Mouse (Mus musculus): ENCODE data around the gene Mark1. TPM values are rescaled to one million over a fixed set of nuclear protein-coding genes. Genes with fewer than 3 reads are reported as not detected.

The Mark1 gene
- polyA plus RNA-seq, 1 experiment: not detected

GRCm38 (mm10) chr1:184857216-184857615 lies 142.2 kb downstream of the Mark1 start:
- Histone ChIP-seq H3K36me3 (ENCODE audit: control insufficient read depth, insufficient read depth) (no peaks in the 10 kb centered on the region), H3K27me3 (ENCODE audit: control insufficient read depth, insufficient read depth, insufficient read length) (no peaks in the 10 kb centered on the region), H3K4me3 (ENCODE audit: insufficient read depth, poor library complexity, severe bottlenecking) (no peak overlapping the region), H3K79me2 (ENCODE audit: control insufficient read depth, insufficient read depth) (no peaks in the 10 kb centered on the region), H3K79me3 (ENCODE audit: low read depth) (no peaks in the 10 kb centered on the region), H3ac (ENCODE audit: control insufficient read depth, insufficient read length, low read depth) (no peak overlapping the region)
- TF ChIP-seq MYOD1 (IDR thresholded peaks at IDR 0.05; ENCODE audit: control insufficient read depth, insufficient read length, low read depth) (no peak), CEBPB (IDR thresholded peaks at IDR 0.05; ENCODE audit: low read depth) (no peak), MYOG (IDR thresholded peaks at IDR 0.05; ENCODE audit: control insufficient read depth, extremely low read depth, insufficient read length) (no peak), FOSL1 (IDR thresholded peaks at IDR 0.05; ENCODE audit: insufficient read depth, low read length, poor library complexity, severe bottlenecking) (no peak), CTCF (IDR thresholded peaks at IDR 0.05; ENCODE audit: control insufficient read depth, insufficient read depth, insufficient read length) (no peak), MAX (IDR thresholded peaks at IDR 0.05) (no peak), USF1 (IDR thresholded peaks at IDR 0.05; ENCODE audit: low read depth) (no peak)

- no peak for TF ChIP-seq MAX (IDR thresholded peaks at IDR 0.05)
- no peak for TF ChIP-seq CEBPB (IDR thresholded peaks at IDR 0.05; ENCODE audit: low read depth)
- TF ChIP-seq USF1 (IDR thresholded peaks at IDR 0.05; ENCODE audit: low read depth): no peak
- TF ChIP-seq FOSL1 (IDR thresholded peaks at IDR 0.05; ENCODE audit: insufficient read depth, low read length, poor library complexity, severe bottlenecking): no peak
- no peak for TF ChIP-seq MYOG (IDR thresholded peaks at IDR 0.05; ENCODE audit: control insufficient read depth, extremely low read depth, insufficient read length)
- no peak for TF ChIP-seq MYOD1 (IDR thresholded peaks at IDR 0.05; ENCODE audit: control insufficient read depth, insufficient read length, low read depth)
- no peak for TF ChIP-seq CTCF (IDR thresholded peaks at IDR 0.05; ENCODE audit: control insufficient read depth, insufficient read depth, insufficient read length)
- H3ac ChIP-seq (ENCODE audit: control insufficient read depth, insufficient read length, low read depth): no peak overlapping the region
These were observed 145.4 kb downstream of the Mark1 start for GRCm38 (mm10) chr1:184853922-184854321.

GRCm38 (mm10) chr1:184853339-184853738 lies 146.0 kb downstream of the Mark1 start:
- no peaks in the 10 kb centered on the region for H3K79me3 ChIP-seq (ENCODE audit: low read depth)
- no peaks in the 10 kb centered on the region for H3K79me2 ChIP-seq (ENCODE audit: control insufficient read depth, insufficient read depth)
- no peaks in the 10 kb centered on the region for H3K36me3 ChIP-seq (ENCODE audit: control insufficient read depth, insufficient read depth)
- no peaks in the 10 kb centered on the region for H3K27me3 ChIP-seq (ENCODE audit: control insufficient read depth, insufficient read depth, insufficient read length)
- no peak overlapping the region for H3K4me3 ChIP-seq (ENCODE audit: insufficient read depth, poor library complexity, severe bottlenecking)
- TF ChIP-seq USF1 (IDR thresholded peaks at IDR 0.05; ENCODE audit: low read depth): no peak
- peak; percentile 45 for TF ChIP-seq CTCF (IDR thresholded peaks at IDR 0.05; ENCODE audit: control insufficient read depth, insufficient read depth, insufficient read length)
- H3ac ChIP-seq (ENCODE audit: control insufficient read depth, insufficient read length, low read depth): no peak overlapping the region

More at GRCm38 (mm10) chr1:184853922-184854321, 145.4 kb downstream of the Mark1 start:
- no peaks in the 10 kb centered on the region for H3K36me3 ChIP-seq (ENCODE audit: control insufficient read depth, insufficient read depth)
- H3K79me2 ChIP-seq (ENCODE audit: control insufficient read depth, insufficient read depth): no peaks in the 10 kb centered on the region
- no peak overlapping the region for H3K4me3 ChIP-seq (ENCODE audit: insufficient read depth, poor library complexity, severe bottlenecking)
- no peaks in the 10 kb centered on the region for H3K27me3 ChIP-seq (ENCODE audit: control insufficient read depth, insufficient read depth, insufficient read length)
- H3K79me3 ChIP-seq (ENCODE audit: low read depth): no peaks in the 10 kb centered on the region

GRCm38 (mm10) chr1:184851741-184852618 lies 147.4 kb downstream of the Mark1 start:
- Histone ChIP-seq H3K27me3 (ENCODE audit: control insufficient read depth, insufficient read depth, insufficient read length) (no peaks in the 10 kb centered on the region), H3K4me3 (ENCODE audit: insufficient read depth, poor library complexity, severe bottlenecking) (no peak overlapping the region), H3K36me3 (ENCODE audit: control insufficient read depth, insufficient read depth) (no peaks in the 10 kb centered on the region), H3ac (ENCODE audit: control insufficient read depth, insufficient read length, low read depth) (no peak overlapping the region), H3K79me3 (ENCODE audit: low read depth) (no peaks in the 10 kb centered on the region), H3K79me2 (ENCODE audit: control insufficient read depth, insufficient read depth) (no peaks in the 10 kb centered on the region)
- no peak for TF ChIP-seq MAX (IDR thresholded peaks at IDR 0.05)
- TF ChIP-seq USF1 (IDR thresholded peaks at IDR 0.05; ENCODE audit: low read depth): no peak
- no peak for TF ChIP-seq MYOD1 (IDR thresholded peaks at IDR 0.05; ENCODE audit: control insufficient read depth, insufficient read length, low read depth)
- no peak for TF ChIP-seq MYOG (IDR thresholded peaks at IDR 0.05; ENCODE audit: control insufficient read depth, extremely low read depth, insufficient read length)
- TF ChIP-seq CEBPB (IDR thresholded peaks at IDR 0.05; ENCODE audit: low read depth): no peak
- TF ChIP-seq CTCF (IDR thresholded peaks at IDR 0.05; ENCODE audit: control insufficient read depth, insufficient read depth, insufficient read length): no peak
- TF ChIP-seq FOSL1 (IDR thresholded peaks at IDR 0.05; ENCODE audit: insufficient read depth, low read length, poor library complexity, severe bottlenecking): no peak

- no peaks in the 10 kb centered on the region for H3K27me3 ChIP-seq (ENCODE audit: control insufficient read depth, insufficient read depth, insufficient read length)
- TF ChIP-seq CEBPB (IDR thresholded peaks at IDR 0.05; ENCODE audit: low read depth): no peak
- TF ChIP-seq CTCF (IDR thresholded peaks at IDR 0.05; ENCODE audit: control insufficient read depth, insufficient read depth, insufficient read length): no peak
- no peak for TF ChIP-seq USF1 (IDR thresholded peaks at IDR 0.05; ENCODE audit: low read depth)
- no peak for TF ChIP-seq FOSL1 (IDR thresholded peaks at IDR 0.05; ENCODE audit: insufficient read depth, low read length, poor library complexity, severe bottlenecking)
- TF ChIP-seq MYOG (IDR thresholded peaks at IDR 0.05; ENCODE audit: control insufficient read depth, extremely low read depth, insufficient read length): no peak
- no peak for TF ChIP-seq MAX (IDR thresholded peaks at IDR 0.05)
- no peak for TF ChIP-seq MYOD1 (IDR thresholded peaks at IDR 0.05; ENCODE audit: control insufficient read depth, insufficient read length, low read depth)
These were observed 148.2 kb downstream of the Mark1 start for GRCm38 (mm10) chr1:184851166-184851565.

More at GRCm38 (mm10) chr1:184851166-184851565, 148.2 kb downstream of the Mark1 start:
- Histone ChIP-seq H3K79me3 (ENCODE audit: low read depth) (no peaks in the 10 kb centered on the region), H3ac (ENCODE audit: control insufficient read depth, insufficient read length, low read depth) (no peak overlapping the region), H3K4me3 (ENCODE audit: insufficient read depth, poor library complexity, severe bottlenecking) (no peak overlapping the region), H3K36me3 (ENCODE audit: control insufficient read depth, insufficient read depth) (no peaks in the 10 kb centered on the region), H3K79me2 (ENCODE audit: control insufficient read depth, insufficient read depth) (no peaks in the 10 kb centered on the region)

Data from C2C12 (cell line).